Mouse (Mus musculus): Measurements from ENCODE around the gene Ddx17. TPM values are rescaled to one million over a fixed set of nuclear protein-coding genes. Genes with fewer than 3 reads are reported as not detected.

Gene Ddx17
- 29.4 and 29.8 TPM in 2 replicates for polyA plus RNA-seq (2015; fragmentation: Nextera tagmentation; extraction: Ambion mirVana)

DNA sequence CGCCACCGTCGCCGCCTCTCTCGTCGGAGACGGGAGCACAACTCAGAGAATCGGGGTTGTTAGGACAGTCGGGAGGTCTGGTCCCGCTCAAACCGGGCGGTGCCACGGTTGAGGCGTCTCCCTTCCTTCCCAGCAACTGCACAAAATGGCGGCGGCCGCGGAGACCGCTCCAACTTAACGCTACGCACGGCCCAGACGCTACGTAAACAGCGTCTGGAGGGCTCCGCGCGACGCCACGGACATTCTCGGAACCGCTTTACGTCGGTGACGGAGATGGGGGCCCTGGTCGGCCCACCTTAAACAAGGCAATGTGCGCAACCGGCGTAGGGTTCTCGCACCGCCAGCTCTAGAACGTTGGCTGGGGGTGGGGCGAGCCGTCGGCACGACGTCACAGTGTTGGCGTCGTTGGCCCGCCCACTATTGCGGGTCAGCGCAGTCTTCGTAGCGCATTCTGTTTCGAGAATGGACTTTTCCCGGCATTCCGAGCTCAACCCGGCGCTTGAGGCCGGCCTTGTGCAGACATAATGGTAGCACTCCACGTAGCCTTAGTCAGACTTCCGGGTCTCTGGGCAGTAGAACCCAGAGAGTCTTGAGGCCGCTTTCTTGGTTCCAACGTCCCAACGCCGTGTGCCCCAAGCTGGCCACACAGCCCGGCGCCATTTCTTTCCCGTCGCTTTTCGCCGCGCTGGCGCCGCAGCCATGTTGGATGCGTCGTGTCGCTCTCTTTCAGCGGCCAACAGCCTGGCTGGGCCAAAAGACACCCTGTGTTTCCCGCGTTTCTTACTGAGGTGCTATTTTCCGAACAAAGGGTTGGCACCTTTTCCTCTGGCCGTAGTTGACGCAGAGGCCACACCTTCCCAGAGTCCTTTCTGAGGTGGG is at the start of gene Ddx17:
Gene Ddx17 (minus strand): TSS at position 332 of the 879 bp plus-strand sequence.
- H3K9me3 ChIP-seq (ENCODE audit: control insufficient read depth, low read length): no peaks in the 10 kb centered on the region
- peak within 1 kb of the TSS; percentile 98 for H3K27ac ChIP-seq (ENCODE audit: low read length)
- peaks cover 10% of the 10 kb centered on the region; the same call in 1 of the 2 replicates for H3K4me1 ChIP-seq (ENCODE audit: control insufficient read depth, insufficient read depth, low read length)
- H3K4me3 ChIP-seq (ENCODE audit: low read length): peak within 1 kb of the TSS; percentile 87
- H3K9ac ChIP-seq (ENCODE audit: low read depth, low read length): peak within 1 kb of the TSS; percentile 100
- WGBS: 1% methylated on average over 84 of the region's 84 CpGs
- H3K36me3 ChIP-seq (ENCODE audit: control insufficient read depth, insufficient read depth, low read length): peaks cover 17% of the 10 kb centered on the region
- peak within 1 kb of the TSS; percentile 86 for H3K4me2 ChIP-seq (ENCODE audit: low read depth, low read length)
- no peaks in the 10 kb centered on the region for H3K27me3 ChIP-seq (replicated peaks; ENCODE audit: control insufficient read depth, insufficient read depth, low read length)
- ATAC-seq: peak; percentile 97

GRCm38 (mm10) chr15:79581581-79581980 is 35.0 kb upstream of the Ddx17 start:
- no peaks in the 10 kb centered on the region for H3K4me1 ChIP-seq (ENCODE audit: control insufficient read depth, insufficient read depth, low read length)
- no peak overlapping the region for H3K27ac ChIP-seq (ENCODE audit: low read length)
- no peaks in the 10 kb centered on the region for H3K9me3 ChIP-seq (ENCODE audit: control insufficient read depth, low read length)
- H3K27me3 ChIP-seq (replicated peaks; ENCODE audit: control insufficient read depth, insufficient read depth, low read length): no peaks in the 10 kb centered on the region
- no peak overlapping the region for H3K4me3 ChIP-seq (ENCODE audit: low read length)
- WGBS: 52% methylated on average over 1 of the region's 1 CpGs
- no peak overlapping the region for H3K4me2 ChIP-seq (ENCODE audit: low read depth, low read length)
- H3K9ac ChIP-seq (ENCODE audit: low read depth, low read length): no peak overlapping the region
- no peak for ATAC-seq
- no peaks in the 10 kb centered on the region for H3K36me3 ChIP-seq (ENCODE audit: control insufficient read depth, insufficient read depth, low read length)

DNA sequence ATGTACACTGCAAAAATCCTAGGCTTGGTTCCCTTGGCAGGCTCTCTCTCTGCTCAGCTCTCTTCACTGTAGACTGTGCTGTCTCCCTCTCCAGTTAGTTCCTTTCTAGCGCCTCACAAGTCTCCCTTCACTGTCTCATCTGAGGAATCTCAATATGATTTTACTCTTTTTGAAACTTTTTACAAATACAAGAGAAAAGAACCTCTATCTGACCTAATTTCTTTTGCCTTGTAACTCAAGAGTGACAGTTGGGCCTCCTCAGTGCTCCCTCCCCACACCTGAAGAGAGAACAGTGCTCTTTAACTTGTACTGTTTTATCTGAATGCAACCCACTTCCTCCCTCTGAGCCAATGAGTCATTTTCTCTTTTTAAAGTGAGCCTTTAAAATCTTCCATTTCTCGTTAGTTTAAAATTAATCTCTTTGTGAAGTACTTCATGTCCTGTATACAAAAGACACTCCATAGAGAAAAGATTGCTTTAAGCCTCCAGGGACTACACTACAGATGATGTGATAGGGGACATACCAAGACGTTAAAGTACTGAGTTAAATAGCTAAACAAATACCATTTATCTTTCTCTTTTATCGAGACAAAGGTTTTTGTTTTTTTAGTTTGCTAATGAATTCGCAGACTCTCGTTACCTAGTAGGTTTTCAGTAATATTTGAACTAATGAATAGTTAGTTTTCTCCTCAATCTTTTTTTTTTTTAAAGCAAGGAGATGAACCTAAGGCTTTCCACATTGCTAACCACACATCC is 31.3 kb upstream of the Ddx17 start:
- no peak overlapping the region for H3K4me3 ChIP-seq (ENCODE audit: low read length)
- ATAC-seq: no peak
- 66% methylated on average over 6 of the region's 6 CpGs for WGBS
- no peak overlapping the region for H3K4me2 ChIP-seq (ENCODE audit: low read depth, low read length)
- no peak overlapping the region for H3K9ac ChIP-seq (ENCODE audit: low read depth, low read length)
- H3K27me3 ChIP-seq (replicated peaks; ENCODE audit: control insufficient read depth, insufficient read depth, low read length): no peaks in the 10 kb centered on the region
- no peaks in the 10 kb centered on the region for H3K36me3 ChIP-seq (ENCODE audit: control insufficient read depth, insufficient read depth, low read length)
- H3K9me3 ChIP-seq (ENCODE audit: control insufficient read depth, low read length): no peaks in the 10 kb centered on the region
- H3K4me1 ChIP-seq (ENCODE audit: control insufficient read depth, insufficient read depth, low read length): no peaks in the 10 kb centered on the region
- H3K27ac ChIP-seq (ENCODE audit: low read length): no peak overlapping the region

DNA sequence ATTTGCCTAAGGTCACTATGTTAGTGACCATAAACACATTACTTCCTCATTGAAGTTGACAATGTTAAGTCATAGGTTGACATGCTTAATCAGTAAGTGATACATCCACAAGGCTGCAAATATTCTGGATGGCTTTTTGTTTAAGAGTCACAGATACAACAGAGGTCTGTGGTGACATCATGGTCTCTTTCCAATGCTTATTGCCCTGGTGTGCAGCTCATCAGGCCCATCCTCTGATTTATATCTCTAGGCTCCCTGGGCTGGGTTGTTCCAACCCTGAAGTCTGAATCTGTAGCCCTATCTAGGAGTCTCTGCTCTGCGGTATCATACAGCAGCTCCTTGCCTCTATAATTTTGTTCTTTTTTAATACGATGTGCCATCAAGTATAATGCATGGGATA is 30.4 kb upstream of the Ddx17 start:
- H3K9ac ChIP-seq (ENCODE audit: low read depth, low read length): no peak overlapping the region
- H3K9me3 ChIP-seq (ENCODE audit: control insufficient read depth, low read length): no peaks in the 10 kb centered on the region
- H3K4me1 ChIP-seq (ENCODE audit: control insufficient read depth, insufficient read depth, low read length): no peaks in the 10 kb centered on the region
- ATAC-seq: no peak
- no peaks in the 10 kb centered on the region for H3K27me3 ChIP-seq (replicated peaks; ENCODE audit: control insufficient read depth, insufficient read depth, low read length)
- no peak overlapping the region for H3K27ac ChIP-seq (ENCODE audit: low read length)
- H3K4me3 ChIP-seq (ENCODE audit: low read length): no peak overlapping the region
- no peak overlapping the region for H3K4me2 ChIP-seq (ENCODE audit: low read depth, low read length)
- WGBS: 96% methylated on average over 2 of the region's 2 CpGs
- no peaks in the 10 kb centered on the region for H3K36me3 ChIP-seq (ENCODE audit: control insufficient read depth, insufficient read depth, low read length)

GRCm38 (mm10) chr15:79575543-79576222 is 29.1 kb upstream of the Ddx17 start:
- no peaks in the 10 kb centered on the region for H3K4me1 ChIP-seq (ENCODE audit: control insufficient read depth, insufficient read depth, low read length)
- H3K27ac ChIP-seq (ENCODE audit: low read length): no peak overlapping the region
- H3K4me3 ChIP-seq (ENCODE audit: low read length): no peak overlapping the region
- H3K27me3 ChIP-seq (replicated peaks; ENCODE audit: control insufficient read depth, insufficient read depth, low read length): no peaks in the 10 kb centered on the region
- H3K9me3 ChIP-seq (ENCODE audit: control insufficient read depth, low read length): no peaks in the 10 kb centered on the region
- 44% methylated on average over 1 of the region's 1 CpGs for WGBS
- no peak overlapping the region for H3K9ac ChIP-seq (ENCODE audit: low read depth, low read length)
- no peaks in the 10 kb centered on the region for H3K36me3 ChIP-seq (ENCODE audit: control insufficient read depth, insufficient read depth, low read length)
- ATAC-seq: peak; percentile 60; the same call in 1 of the 2 replicates
- H3K4me2 ChIP-seq (ENCODE audit: low read depth, low read length): no peak overlapping the region

DNA sequence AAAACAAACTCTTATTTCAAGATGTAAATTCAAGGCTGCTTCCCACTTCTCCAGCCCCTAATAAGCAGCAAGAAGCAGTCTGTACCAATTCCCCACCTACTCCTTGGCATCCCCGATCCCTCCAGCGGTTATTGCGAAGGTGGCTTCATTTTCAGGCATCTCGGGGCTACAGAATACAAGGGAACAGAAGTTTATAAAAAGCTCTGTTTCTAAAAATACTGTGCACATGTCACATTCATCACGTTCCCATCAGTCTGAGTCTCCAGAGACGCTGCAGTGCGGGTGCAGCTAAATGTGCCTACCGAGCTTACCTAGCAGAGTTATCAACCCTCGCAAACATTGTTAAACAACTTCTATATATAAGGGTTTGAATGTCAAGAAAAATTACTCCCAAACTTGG is 15.9 kb upstream of the Ddx17 start:
- no peaks in the 10 kb centered on the region for H3K27me3 ChIP-seq (replicated peaks; ENCODE audit: control insufficient read depth, insufficient read depth, low read length)
- 73% methylated on average over 9 of the region's 9 CpGs for WGBS
- H3K36me3 ChIP-seq (ENCODE audit: control insufficient read depth, insufficient read depth, low read length): no peaks in the 10 kb centered on the region
- H3K27ac ChIP-seq (ENCODE audit: low read length): no peak overlapping the region
- no peaks in the 10 kb centered on the region for H3K9me3 ChIP-seq (ENCODE audit: control insufficient read depth, low read length)
- no peaks in the 10 kb centered on the region for H3K4me1 ChIP-seq (ENCODE audit: control insufficient read depth, insufficient read depth, low read length)
- H3K4me2 ChIP-seq (ENCODE audit: low read depth, low read length): no peak overlapping the region
- no peak overlapping the region for H3K9ac ChIP-seq (ENCODE audit: low read depth, low read length)
- no peak for ATAC-seq
- H3K4me3 ChIP-seq (ENCODE audit: low read length): no peak overlapping the region

GRCm38 (mm10) chr15:79559649-79560048 is 13.1 kb upstream of the Ddx17 start:
- no peaks in the 10 kb centered on the region for H3K27me3 ChIP-seq (replicated peaks; ENCODE audit: control insufficient read depth, insufficient read depth, low read length)
- no peak overlapping the region for H3K4me3 ChIP-seq (ENCODE audit: low read length)
- no peak overlapping the region for H3K4me2 ChIP-seq (ENCODE audit: low read depth, low read length)
- no peaks in the 10 kb centered on the region for H3K36me3 ChIP-seq (ENCODE audit: control insufficient read depth, insufficient read depth, low read length)
- H3K9me3 ChIP-seq (ENCODE audit: control insufficient read depth, low read length): no peaks in the 10 kb centered on the region
- no peak overlapping the region for H3K9ac ChIP-seq (ENCODE audit: low read depth, low read length)
- no peaks in the 10 kb centered on the region for H3K4me1 ChIP-seq (ENCODE audit: control insufficient read depth, insufficient read depth, low read length)
- WGBS: 49% methylated on average over 3 of the region's 3 CpGs
- no peak for ATAC-seq
- no peak overlapping the region for H3K27ac ChIP-seq (ENCODE audit: low read length)

GRCm38 (mm10) chr15:79552566-79552965 is 6.0 kb upstream of the Ddx17 start:
- 80% methylated on average over 5 of the region's 5 CpGs for WGBS
- H3K27me3 ChIP-seq (replicated peaks; ENCODE audit: control insufficient read depth, insufficient read depth, low read length): no peaks in the 10 kb centered on the region
- H3K4me1 ChIP-seq (ENCODE audit: control insufficient read depth, insufficient read depth, low read length): no peaks in the 10 kb centered on the region
- H3K27ac ChIP-seq (ENCODE audit: low read length): no peak overlapping the region
- H3K36me3 ChIP-seq (ENCODE audit: control insufficient read depth, insufficient read depth, low read length): no peaks in the 10 kb centered on the region
- no peak overlapping the region for H3K9ac ChIP-seq (ENCODE audit: low read depth, low read length)
- no peak overlapping the region for H3K4me2 ChIP-seq (ENCODE audit: low read depth, low read length)
- no peak overlapping the region for H3K4me3 ChIP-seq (ENCODE audit: low read length)
- ATAC-seq: no peak
- no peaks in the 10 kb centered on the region for H3K9me3 ChIP-seq (ENCODE audit: control insufficient read depth, low read length)

DNA sequence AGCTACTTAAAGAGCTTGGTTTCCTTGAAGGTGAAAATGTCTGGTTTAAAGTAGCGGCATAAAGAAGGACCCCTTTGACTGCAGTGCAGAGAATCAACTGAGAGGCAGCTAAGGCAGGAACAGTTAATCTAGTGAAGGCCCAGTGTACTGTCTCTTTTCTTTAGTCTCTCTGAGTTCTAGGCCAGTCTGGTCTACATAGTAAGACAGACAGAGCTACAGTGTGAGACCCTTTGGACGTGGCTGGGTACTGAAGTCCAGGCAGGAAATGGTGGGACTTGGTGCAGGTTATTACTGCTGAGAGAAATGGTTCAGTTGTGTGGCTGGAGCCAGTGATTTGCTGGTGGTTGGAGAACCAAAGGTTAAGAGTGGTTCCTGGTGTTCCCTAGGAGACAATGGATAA is 1.7 kb upstream of the Ddx17 start:
- Histone ChIP-seq H3K9me3 (ENCODE audit: control insufficient read depth, low read length) (no peaks in the 10 kb centered on the region), H3K9ac (ENCODE audit: low read depth, low read length) (no peak overlapping the region), H3K36me3 (ENCODE audit: control insufficient read depth, insufficient read depth, low read length) (peaks cover 5% of the 10 kb centered on the region), H3K4me3 (ENCODE audit: low read length) (no peak overlapping the region), H3K4me1 (ENCODE audit: control insufficient read depth, insufficient read depth, low read length) (peaks cover 10% of the 10 kb centered on the region; the same call in 1 of the 2 replicates), H3K27me3 (replicated peaks; ENCODE audit: control insufficient read depth, insufficient read depth, low read length) (no peaks in the 10 kb centered on the region), H3K4me2 (ENCODE audit: low read depth, low read length) (no peak overlapping the region), H3K27ac (ENCODE audit: low read length) (no peak overlapping the region)
- ATAC-seq: no peak
- WGBS: 92% methylated on average over 2 of the region's 2 CpGs
